Mouse (Mus musculus): Measurements from ENCODE around the gene Mapk8ip1. TPM values are rescaled to one million over a fixed set of nuclear protein-coding genes. Genes with fewer than 3 reads are reported as not detected.

Gene Mapk8ip1
- total RNA-seq, 4 experiments from 2014 or later: 328 to 363 (median 345) TPM

Small RNA genes within 50 kb of the gene (microRNA-seq; reads per million reads assigned to microRNA genes)
- 3.2 to 11.2 reads per million in 2 experiments for gene Mir7000

Other genes starting within 250 kb of the Mapk8ip1 start
- gene Pex16, start 26.6 kb downstream of the Mapk8ip1 start, total RNA-seq (2022): 10 to 100 TPM; 31.7 to 33.7 (median 32.7) TPM
- 1 to 10 TPM in 2 of 4 experiments, under 1 TPM in 2; 0.50 to 1.5 (median 0.85) TPM for gene Large2, start 26.4 kb downstream of the Mapk8ip1 start, total RNA-seq (2022)
- 1 to 10 TPM; 2.1 to 4.8 (median 3.4) TPM for gene 1700029I15Rik, start 18.7 kb downstream of the Mapk8ip1 start, total RNA-seq (2022)
- gene Cry2, start 32.8 kb upstream of the Mapk8ip1 start, total RNA-seq (2022): 100 to 1,000 TPM; 121 to 130 (median 128) TPM
- 10 to 100 TPM; 15.3 to 18.1 (median 16.3) TPM for gene Slc35c1, start 59.3 kb upstream of the Mapk8ip1 start, total RNA-seq (2022)
- 100 to 1,000 TPM; 222 to 247 (median 229) TPM for gene Chst1, start 198.4 kb upstream of the Mapk8ip1 start, total RNA-seq (2022)

Data from left cerebral cortex, adult 8-10 months (tissue).